Mouse (Mus musculus): Measurements from ENCODE around the gene Nxpe3.

GRCm38 (mm10) chr16:55831451-55831850 is 63.6 kb downstream of the Nxpe3 start:
- TF ChIP-seq CTCF (IDR thresholded peaks at IDR 0.05; ENCODE audit: borderline replicate concordance, extremely low read depth, insufficient read depth, insufficient read length) (no peak), POLR2A (IDR thresholded peaks at IDR 0.05; ENCODE audit: borderline replicate concordance, extremely low read depth, insufficient read depth, insufficient read length, poor library complexity, severe bottlenecking) (no peak)

Measured in brain, embryonic 14.5 days (tissue).